Mouse (Mus musculus) left cerebral cortex, adult 2 months (tissue): ENCODE measurements around the gene Wdr27. TPM values are rescaled to one million over a fixed set of nuclear protein-coding genes. Genes with fewer than 3 reads are reported as not detected.
A peak's percentile ranks its signal among the peaks of the same experiment; 100 is the strongest.
"Not testable (repeated sequence)": the region's sequence is repeated elsewhere in the genome, so short reads cannot be mapped to it uniquely, and the experiment has no call there.

ENCODE experiments used
- DNase-seq, 2 experiments: peaks; one replicate each; pipeline ENCODE4 v3.0.0; 2021 to 2022; ENCODE audit warnings: low spot score in 2 of 2, mixed read lengths in 1 of 2; ENCODE audit errors: extremely low spot score in 1 of 2
- H3K27ac ChIP-seq: fragments of 200-600 bp; 2 replicates; pipeline ENCODE4 v1.8.1; 2022
- H3K4me3 ChIP-seq: fragments of 200-600 bp; 2 replicates; pipeline ENCODE4 v1.8.1; 2022
- CTCF ChIP-seq: fragments of 200-600 bp; IDR thresholded peaks from 2 replicates; pipeline ENCODE4 v1.8.1; 2022; ENCODE audit warnings: antibody characterized with exemption, mild to moderate bottlenecking, moderate library complexity
- intact Hi-C: fragments of 180-260 bp; cut with DNase I; formaldehyde crosslinking; loops from one replicate; pipeline ENCODE4 v1.15.1; 2025
- total RNA-seq, 2 experiments: library from RNA; stranded (reverse); gene quantifications; 2 replicates each; pipeline ENCODE4 v1.2.3; 2021

The Wdr27 gene
- total RNA-seq, 2 experiments from 2014 or later = 2.7 to 3.6 TPM

DNA sequence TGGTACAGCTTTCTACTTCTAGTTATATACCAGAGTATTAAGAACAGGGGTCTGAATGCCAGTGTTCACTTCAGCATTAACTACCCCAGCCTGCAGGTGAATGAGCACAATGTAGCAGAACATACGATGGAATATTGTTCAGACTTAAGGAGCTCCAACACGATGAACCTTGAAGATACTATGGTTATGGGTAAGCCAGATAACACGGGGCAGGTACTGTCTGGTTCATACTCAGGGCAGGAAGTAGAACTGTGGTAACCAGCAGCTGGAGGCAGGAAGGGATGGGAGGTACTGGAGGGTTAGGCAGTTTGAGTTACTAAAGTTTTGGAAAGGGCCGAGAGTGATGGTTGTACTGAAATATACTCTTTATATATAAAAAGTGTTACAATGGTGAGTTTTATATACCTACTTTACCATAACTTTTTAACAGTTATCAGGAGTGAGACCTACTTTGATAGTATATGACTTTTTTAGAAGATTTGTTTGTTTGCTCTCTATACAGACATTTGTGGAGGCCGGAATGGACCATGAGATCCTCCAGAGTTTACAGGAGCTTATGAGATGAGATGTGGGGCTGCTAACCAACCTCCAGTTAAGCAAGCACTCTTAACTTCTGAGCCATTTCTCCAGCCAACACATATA is 15.8 kb upstream of the Wdr27 start:
- DNase-seq = no peak
- intact Hi-C loops = no loop called here
- H3K4me3 ChIP-seq = no peak overlapping the region
- TF ChIP-seq CTCF = no peak
- no peak overlapping the region for H3K27ac ChIP-seq

GRCm38 (mm10) chr17:14953452-14953851 is 10.5 kb upstream of the Wdr27 start:
- no peak for DNase-seq
- intact Hi-C loops = no loop called here
- Histone ChIP-seq H3K27ac (no peak overlapping the region), H3K4me3 (no peak overlapping the region)
- TF ChIP-seq CTCF = no peak

GRCm38 (mm10) chr17:14949161-14949827 is 6.3 kb upstream of the Wdr27 start:
- DNase-seq = no peak
- intact Hi-C loops = no loop called here
- 0 out of 2 replicates have a peak overlapping the region, but pooled peaks have one; percentile 4 for H3K27ac ChIP-seq

GRCm38 (mm10) chr17:14944551-14944950 is 1.6 kb upstream of the Wdr27 start:
- H3K4me3 ChIP-seq = no peak overlapping the region
- intact Hi-C loops = no loop called here
- TF ChIP-seq CTCF = no peak
- DNase-seq = no peak
- no peak overlapping the region for H3K27ac ChIP-seq

More at GRCm38 (mm10) chr17:14949161-14949827, 6.3 kb upstream of the Wdr27 start:
- no peak overlapping the region for H3K4me3 ChIP-seq
- no peak for TF ChIP-seq CTCF

DNA sequence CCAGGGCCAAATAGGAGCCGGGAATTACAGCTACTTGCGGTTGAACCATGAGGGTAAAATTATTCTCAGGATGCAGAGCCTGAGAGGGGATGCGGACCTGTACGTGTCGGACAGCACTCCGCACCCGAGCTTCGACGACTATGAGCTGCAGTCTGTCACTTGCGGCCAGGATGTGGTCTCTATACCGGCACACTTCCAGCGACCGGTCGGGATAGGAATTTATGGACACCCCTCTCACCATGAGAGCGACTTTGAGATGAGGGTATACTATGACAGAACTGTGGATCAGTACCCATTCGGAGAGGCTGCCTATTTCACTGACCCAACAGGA is 736 bp upstream of the Wdr27 start:
- intact Hi-C loops = no loop called here
- peak overlapping the region; percentile 85 for H3K27ac ChIP-seq
- peak in 1 of 2 experiments; percentile 13 for DNase-seq

GRCm38 (mm10) chr17:14942181-14942580 is 777 bp downstream of the Wdr27 start:
- peak; percentile 11 to 15 for DNase-seq
- H3K27ac ChIP-seq, intact Hi-C loops: not testable (repeated sequence)

More for the DNA sequence above, 736 bp upstream of the Wdr27 start:
- TF ChIP-seq CTCF = no peak
- H3K4me3 ChIP-seq = peak overlapping the region; percentile 90

GRCm38 (mm10) chr17:14935841-14936605 is 6.9 kb downstream of the Wdr27 start:
- no peak for TF ChIP-seq CTCF
- no peak for DNase-seq
- Histone ChIP-seq H3K27ac (no peak overlapping the region), H3K4me3 (no peak overlapping the region)
- intact Hi-C loops = no loop called here

More at GRCm38 (mm10) chr17:14942181-14942580, 777 bp downstream of the Wdr27 start:
- H3K4me3 ChIP-seq = peak overlapping the region; percentile 90

GRCm38 (mm10) chr17:14935280-14935679 is 7.7 kb downstream of the Wdr27 start:
- H3K4me3 ChIP-seq, intact Hi-C loops, H3K27ac ChIP-seq, DNase-seq: not testable (repeated sequence)

- TF ChIP-seq CTCF = no peak
- Histone ChIP-seq H3K4me3 (no peak overlapping the region), H3K27ac (no peak overlapping the region)
- DNase-seq = no peak
- intact Hi-C loops = no loop called here
These were observed 11.5 kb downstream of the Wdr27 start for GRCm38 (mm10) chr17:14931469-14931868.

DNA sequence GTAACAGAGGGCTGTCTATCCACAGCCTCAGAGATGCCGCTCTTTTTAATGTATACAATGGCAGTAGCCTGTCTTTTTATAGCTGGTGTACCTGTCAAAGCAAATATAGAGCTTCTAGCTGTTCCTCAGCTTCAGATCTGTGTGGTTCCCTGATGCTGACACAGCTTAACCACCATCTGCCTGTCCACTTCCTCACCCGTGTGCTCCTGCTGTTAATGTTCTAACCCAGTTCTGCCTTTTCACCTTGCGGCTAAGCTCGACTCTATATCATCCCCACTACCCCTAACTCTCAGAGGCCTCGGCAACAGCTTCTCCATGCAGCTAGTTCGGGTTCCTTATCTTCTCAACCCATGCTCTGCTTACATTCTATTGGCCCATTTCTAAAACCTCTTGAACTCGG is 12.3 kb downstream of the Wdr27 start:
- Histone ChIP-seq H3K4me3 (no peak overlapping the region), H3K27ac (no peak overlapping the region)
- TF ChIP-seq CTCF = no peak
- intact Hi-C loops = no loop called here
- DNase-seq = no peak

- Histone ChIP-seq H3K4me3 (no peak overlapping the region), H3K27ac (no peak overlapping the region)
- intact Hi-C loops = no loop called here
- no peak for TF ChIP-seq CTCF
- no peak for DNase-seq
These were observed 14.3 kb downstream of the Wdr27 start for GRCm38 (mm10) chr17:14928631-14929030.

DNA sequence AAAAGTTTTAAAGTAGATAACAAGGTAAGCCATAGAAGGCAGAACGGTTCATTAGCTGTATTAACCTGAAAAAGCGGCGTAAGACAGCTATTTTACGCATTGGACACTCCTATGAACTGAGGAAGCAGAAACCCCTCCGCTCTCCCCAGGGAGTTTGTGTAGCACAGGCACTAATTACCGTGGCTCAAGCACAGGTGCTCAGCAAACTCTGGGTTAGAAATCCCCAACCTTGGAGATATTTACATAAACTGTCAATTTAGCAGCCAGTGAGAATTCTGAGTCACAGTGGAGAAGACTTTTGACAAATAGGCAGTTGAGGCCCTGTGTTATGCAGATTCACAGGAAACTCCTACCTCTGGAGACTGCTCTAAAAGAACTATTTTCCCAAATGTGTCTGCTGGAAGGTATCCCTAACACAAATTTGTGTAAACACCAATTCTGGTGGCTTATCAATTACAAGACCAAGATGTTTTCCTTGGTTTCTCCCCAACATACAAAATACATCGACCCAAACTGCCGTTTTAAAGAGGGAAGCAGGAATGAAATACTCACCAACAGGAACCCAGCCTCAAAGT is 15.2 kb downstream of the Wdr27 start:
- H3K27ac ChIP-seq = no peak overlapping the region
- TF ChIP-seq CTCF = no peak
- no peak overlapping the region for H3K4me3 ChIP-seq

More for the DNA sequence above, 15.2 kb downstream of the Wdr27 start:
- no peak for DNase-seq
- intact Hi-C loops = no loop called here
